ENCODE assay signal across 15 mouse cellular contexts in the genomic region with DNA sequence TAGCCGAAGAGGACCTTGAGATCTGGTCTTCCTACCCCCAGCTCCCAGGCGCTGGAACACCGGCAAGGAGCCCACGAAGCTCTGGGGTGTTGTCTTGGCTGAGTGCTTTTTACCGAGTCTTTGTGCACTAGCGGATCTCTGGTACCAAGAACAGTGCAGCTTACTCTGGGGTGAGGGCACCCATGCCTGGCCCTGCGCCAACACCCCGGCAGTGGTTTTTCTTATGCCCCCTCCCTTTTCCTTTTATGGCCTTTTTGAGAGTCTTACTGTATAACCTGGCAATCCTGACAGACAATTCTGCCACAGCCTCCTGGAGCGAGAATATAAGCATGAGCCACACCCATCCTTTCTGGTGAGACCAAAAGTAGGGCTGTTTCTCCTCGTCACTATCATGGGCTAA. TPM values are rescaled to one million over a fixed set of nuclear protein-coding genes. Genes with fewer than 3 reads are reported as not detected.
"Had no signal": no experiment of that assay in that cellular context is flagged by ENCODE, and none has a peak within 500 bp of the region (broad histone marks: within the 10 kb centered on the region; RNA-seq: fewer than 3 reads in every experiment).

No protein-coding gene starts in this region.

- H3K27me3 ChIP-seq: limb, embryonic 12.5 days; midbrain, embryonic 13.5 days; neural tube, embryonic 13.5 days had no signal

- H3K4me2 ChIP-seq: limb, embryonic 12.5 days; midbrain, embryonic 13.5 days; neural tube, embryonic 13.5 days had no signal

- H3K9ac ChIP-seq: limb, embryonic 12.5 days; liver, embryonic 14.5 days; midbrain, embryonic 13.5 days; neural tube, embryonic 13.5 days had no signal

- H3K4me3 ChIP-seq: limb, embryonic 12.5 days; midbrain, embryonic 13.5 days; neural tube, embryonic 13.5 days had no signal

- ATAC-seq: midbrain, embryonic 13.5 days had no signal

- H3K4me1 ChIP-seq: midbrain, embryonic 13.5 days had no signal

- H3K27ac ChIP-seq: liver, embryonic 14.5 days; midbrain, embryonic 13.5 days; neural tube, embryonic 13.5 days; stomach, postnatal 0 days had no signal

- H3K9me3 ChIP-seq: limb, embryonic 12.5 days; midbrain, embryonic 13.5 days; neural tube, embryonic 13.5 days had no signal

- DNase-seq: kidney, adult 11 months; kidney, postnatal 10 days; layer of hippocampus, adult 9-11 months; layer of hippocampus, postnatal 36 days; lung, adult 18-20 months; retina, postnatal 1 day; right cerebral cortex, postnatal 14 days had no signal

RNA-seq across cellular contexts. Expression of gene Gm5475, which starts 56.4 kb away (rescaled TPM):
- polyA plus RNA-seq: intestine, embryonic 14.5 days; liver, adult 2 months; urinary bladder, adult 2 months had no signal
